Mouse (Mus musculus) heart, postnatal 0 days (tissue): ENCODE measurements around the gene D630023F18Rik. TPM values are rescaled to one million over a fixed set of nuclear protein-coding genes. Genes with fewer than 3 reads are reported as not detected.

Experiments
- ATAC-seq: fragments of 200-750 bp; cut with Nextera tagmentation; 2 replicates; pipeline ENCODE4 v1.8.0; 2017; ENCODE audit warnings: low read depth, moderate number of reproducible peaks, moderate library complexity; ENCODE audit not compliant: insufficient read depth
- DNase-seq: peaks from one replicate; pipeline ENCODE4 v3.0.0-alpha.2; 2016; ENCODE audit warnings: low spot score
- H3K27ac ChIP-seq: fragments of 300-500 bp; sonication (generic); 2 replicates; pipeline ENCODE4 v1.5.1; 2014; ENCODE audit warnings: low read depth, mild to moderate bottlenecking
- H3K27me3 ChIP-seq: fragments of 300-500 bp; sonication (generic); 2 replicates; pipeline ENCODE4 v1.6.1; 2014; ENCODE audit warnings: low read length, mixed read lengths; ENCODE audit not compliant: control insufficient read depth, insufficient read depth
- H3K36me3 ChIP-seq: fragments of 300-500 bp; sonication (generic); replicated peaks from 2 replicates; pipeline ENCODE4 v1.6.1; 2014; ENCODE audit warnings: low read length, mixed read lengths; ENCODE audit not compliant: control insufficient read depth, insufficient read depth
- H3K4me1 ChIP-seq: fragments of 300-500 bp; sonication (generic); 2 replicates; pipeline ENCODE4 v1.6.1; 2014; ENCODE audit warnings: antibody characterized with exemption; ENCODE audit not compliant: control insufficient read depth, insufficient read depth
- H3K4me2 ChIP-seq: fragments of 300-500 bp; sonication (generic); 2 replicates; pipeline ENCODE4 v1.6.1; 2014; ENCODE audit warnings: low read depth, mild to moderate bottlenecking, low read length, moderate library complexity
- H3K4me3 ChIP-seq: fragments of 300-500 bp; sonication (generic); 2 replicates; pipeline ENCODE4 v1.5.1; 2014; ENCODE audit warnings: low read depth, low read length
- H3K9ac ChIP-seq: fragments of 300-500 bp; sonication (generic); replicated peaks from 2 replicates; pipeline ENCODE4 v1.6.1; 2014; ENCODE audit warnings: low read depth, low read length, mixed read lengths
- H3K9me3 ChIP-seq: fragments of 300-500 bp; sonication (generic); replicated peaks from 2 replicates; pipeline ENCODE4 v1.6.1; 2016; ENCODE audit warnings: low read length; ENCODE audit not compliant: control insufficient read depth
- CTCF ChIP-seq: IDR thresholded peaks from 2 replicates; pipeline ENCODE4 v1.5.1; 2016; ENCODE audit warnings: antibody characterized with exemption, control low read depth, low read depth
- EP300 ChIP-seq: IDR thresholded peaks from 2 replicates; pipeline ENCODE4 v1.6.1; 2016; ENCODE audit warnings: antibody characterized with exemption, low read depth
- WGBS: fragments of 180-500 bp; shearing (Covaris S2); extraction: QIAGEN DNeasy Blood & Tissue Kit; methylation state at CpG from one replicate; pipeline ENCODE4 v1.1.7; 2014; 5-methylcytosine and 5-hydroxymethylcytosine counted together
- polyA plus RNA-seq: library from polyadenylated mRNA; unstranded; fragments of >200 nt; fragmentation: Nextera tagmentation; extraction: Ambion mirVana; gene quantifications from 2 replicates; pipeline ENCODE4 v1.2.1, GENCODE M21; 2015
- total RNA-seq: library from RNA; depleted of rRNA; stranded (reverse); fragments of >200 nt; gene quantifications from 2 replicates; pipeline ENCODE4 v1.2.3, GENCODE M21; 2014; ENCODE audit warnings: low replicate concordance

D630023F18Rik gene
- total and polyA plus RNA-seq, 2 experiments from 2014 or later: not detected

DNA sequence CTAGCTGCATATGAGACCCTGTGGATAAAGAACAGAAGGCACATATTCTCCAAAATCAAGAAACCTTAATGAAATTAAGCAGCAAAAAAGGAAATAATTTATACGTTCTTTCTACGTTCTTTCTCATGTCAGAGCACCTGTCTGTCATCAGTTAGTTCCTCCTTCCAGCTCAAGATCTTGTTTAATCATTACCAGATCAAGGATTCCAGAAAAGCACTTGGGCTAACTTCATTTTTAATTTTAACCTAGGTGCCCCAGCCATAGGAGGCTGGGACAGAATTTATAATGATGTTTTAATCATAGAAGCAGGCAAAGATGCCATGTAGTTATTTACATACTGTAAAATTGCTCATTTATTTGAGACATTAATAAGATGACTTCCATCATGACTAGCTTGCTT is 21.8 kb upstream of the D630023F18Rik start:
- Histone ChIP-seq H3K4me1 (no peaks in the 10 kb centered on the region), H3K9me3 (no peaks in the 10 kb centered on the region; the same call in 1 of the 2 replicates), H3K36me3 (no peaks in the 10 kb centered on the region), H3K27ac (no peak overlapping the region), H3K9ac (no peak overlapping the region), H3K4me3 (no peak overlapping the region), H3K27me3 (no peaks in the 10 kb centered on the region), H3K4me2 (no peak overlapping the region)
- 88% methylated on average over 2 of the region's 2 CpGs for WGBS
- ATAC-seq (no peak), DNase-seq (no peak)
- TF ChIP-seq CTCF (no peak), EP300 (no peak)

DNA sequence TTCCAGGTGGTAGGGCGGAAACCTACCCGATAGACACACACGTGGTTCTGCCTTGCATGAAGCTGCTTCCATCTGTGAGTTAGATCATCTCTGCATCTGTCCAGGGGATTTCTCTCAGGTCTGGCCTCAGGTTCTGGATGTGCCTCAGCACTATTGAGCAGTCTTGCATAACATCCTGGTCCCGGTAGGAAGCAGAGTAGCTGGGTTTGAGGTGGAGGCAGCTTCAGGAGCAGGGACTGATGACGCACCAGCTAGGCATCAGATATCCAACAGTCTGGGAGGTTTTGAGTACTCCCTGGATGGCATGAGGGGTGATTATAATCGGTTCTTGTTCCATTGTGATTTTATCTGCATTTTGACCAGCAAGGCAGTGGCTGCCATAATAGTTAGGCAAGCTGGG is 14.5 kb upstream of the D630023F18Rik start:
- Histone ChIP-seq H3K9ac (no peak overlapping the region), H3K4me2 (no peak overlapping the region), H3K9me3 (no peaks in the 10 kb centered on the region; the same call in 1 of the 2 replicates), H3K4me3 (no peak overlapping the region), H3K4me1 (no peaks in the 10 kb centered on the region), H3K36me3 (no peaks in the 10 kb centered on the region), H3K27me3 (no peaks in the 10 kb centered on the region), H3K27ac (no peak overlapping the region)
- DNase-seq (no peak), ATAC-seq (no peak)
- WGBS: 74% methylated on average over 6 of the region's 6 CpGs
- no peak for TF ChIP-seq EP300
- no peak for TF ChIP-seq CTCF

DNA sequence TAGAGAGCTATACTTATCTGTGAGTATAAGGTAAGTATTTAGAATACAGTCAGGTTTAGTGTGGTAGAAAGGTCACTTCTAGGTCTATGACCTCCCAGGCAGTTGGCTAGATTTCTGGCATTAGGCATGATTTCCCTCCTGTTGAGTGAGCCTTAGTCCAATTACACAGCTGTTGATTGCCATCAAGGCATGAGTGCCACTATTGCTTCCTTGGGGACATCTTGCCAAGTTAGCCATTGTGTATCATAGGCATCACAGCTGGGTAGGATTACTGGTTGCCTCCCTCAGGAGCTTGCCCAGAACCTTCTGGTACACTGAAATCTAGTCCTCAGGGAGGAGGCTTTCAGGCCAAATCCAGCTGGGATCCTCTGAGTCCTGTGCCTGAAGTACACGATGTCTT is 9.8 kb upstream of the D630023F18Rik start:
- H3K27ac ChIP-seq: no peak overlapping the region
- no peaks in the 10 kb centered on the region for H3K4me1 ChIP-seq
- H3K9ac ChIP-seq: no peak overlapping the region
- H3K9me3 ChIP-seq: no peaks in the 10 kb centered on the region
- H3K4me2 ChIP-seq: no peak overlapping the region
- DNase-seq (no peak), ATAC-seq (no peak)
- TF ChIP-seq EP300: no peak
- no peak for TF ChIP-seq CTCF
- H3K27me3 ChIP-seq: no peaks in the 10 kb centered on the region
- H3K4me3 ChIP-seq: no peak overlapping the region
- H3K36me3 ChIP-seq: no peaks in the 10 kb centered on the region
- 85% methylated on average over 1 of the region's 1 CpGs for WGBS

DNA sequence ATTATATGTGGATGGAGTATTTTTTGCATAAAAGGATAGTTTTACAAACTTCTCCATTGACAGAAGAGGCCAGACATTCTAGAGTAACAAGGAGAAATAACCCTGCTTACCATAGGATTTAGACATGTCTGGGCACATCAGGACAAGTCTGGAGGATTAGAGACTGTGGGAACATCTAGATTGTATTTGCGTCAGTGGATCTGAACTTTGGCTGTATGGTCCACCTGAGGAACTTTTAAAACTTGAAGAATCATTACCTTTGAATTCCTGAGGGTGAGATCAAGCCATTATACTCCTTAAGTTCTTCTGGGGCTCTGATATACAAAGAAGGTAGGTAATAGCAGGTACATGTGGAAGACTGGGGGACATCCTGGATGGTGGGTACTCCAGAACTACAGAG is 8.7 kb upstream of the D630023F18Rik start:
- H3K27ac ChIP-seq: no peak overlapping the region
- 95% methylated on average over 1 of the region's 1 CpGs for WGBS
- H3K27me3 ChIP-seq: no peaks in the 10 kb centered on the region
- no peak overlapping the region for H3K9ac ChIP-seq
- no peaks in the 10 kb centered on the region for H3K36me3 ChIP-seq
- no peak overlapping the region for H3K4me3 ChIP-seq
- ATAC-seq (no peak), DNase-seq (no peak)
- H3K9me3 ChIP-seq: no peaks in the 10 kb centered on the region
- no peak overlapping the region for H3K4me2 ChIP-seq
- H3K4me1 ChIP-seq: no peaks in the 10 kb centered on the region
- no peak for TF ChIP-seq EP300
- TF ChIP-seq CTCF: no peak

DNA sequence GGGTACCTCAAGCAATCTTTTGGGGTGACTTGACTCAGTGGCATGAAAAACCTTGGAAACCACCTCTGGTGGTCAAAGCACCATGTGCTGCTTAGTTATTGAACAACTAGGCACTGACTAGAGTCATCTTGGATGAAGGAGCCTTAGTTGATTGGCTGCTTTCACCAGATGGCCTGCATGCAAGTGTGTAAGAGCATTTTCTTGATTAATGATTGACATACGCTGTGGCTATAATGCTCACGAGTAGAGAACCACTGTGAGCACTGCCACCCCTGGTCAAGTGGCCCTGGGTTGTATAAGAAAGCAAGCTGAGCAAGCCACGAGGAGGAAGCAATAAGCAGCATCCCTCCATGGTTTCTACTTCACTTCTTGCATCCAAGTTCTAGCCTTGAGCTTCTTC is 7.2 kb upstream of the D630023F18Rik start:
- no peaks in the 10 kb centered on the region for H3K27me3 ChIP-seq
- H3K4me1 ChIP-seq: no peaks in the 10 kb centered on the region
- DNase-seq (no peak), ATAC-seq (no peak)
- no peak overlapping the region for H3K4me3 ChIP-seq
- H3K4me2 ChIP-seq: no peak overlapping the region
- no peak for TF ChIP-seq CTCF
- no peak for TF ChIP-seq EP300
- WGBS: 71% methylated on average over 3 of the region's 3 CpGs
- no peaks in the 10 kb centered on the region for H3K36me3 ChIP-seq
- H3K27ac ChIP-seq: no peak overlapping the region
- H3K9me3 ChIP-seq: no peaks in the 10 kb centered on the region
- H3K9ac ChIP-seq: no peak overlapping the region

DNA sequence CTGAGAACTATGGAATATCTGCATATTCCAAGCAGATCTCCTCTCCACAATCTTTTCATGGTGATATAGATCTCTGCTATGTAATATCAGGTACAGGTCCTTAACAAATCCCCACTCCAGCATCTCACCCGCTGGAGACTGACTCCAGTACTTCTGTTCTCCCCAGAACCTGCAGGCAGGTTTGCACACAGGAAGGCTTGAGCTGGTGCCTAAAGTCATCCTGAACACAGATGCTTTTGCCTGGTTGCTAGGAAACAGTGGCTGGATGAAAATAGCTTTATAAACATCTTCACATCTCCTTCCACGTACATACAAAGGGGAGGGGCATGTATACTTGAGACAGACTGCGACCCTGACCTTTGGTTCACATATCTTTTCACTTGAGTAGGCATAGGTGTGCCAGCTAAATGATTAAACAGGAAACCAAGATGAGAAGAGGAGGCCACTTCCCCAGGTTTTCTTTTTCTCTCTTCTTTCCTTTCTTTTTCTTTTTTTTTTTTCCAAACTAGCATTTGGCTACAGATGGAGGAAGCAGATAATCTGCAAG is 6.7 kb upstream of the D630023F18Rik start:
- WGBS: 58% methylated on average over 3 of the region's 3 CpGs
- DNase-seq: no peak
- Histone ChIP-seq H3K36me3 (no peaks in the 10 kb centered on the region), H3K9me3 (no peaks in the 10 kb centered on the region), H3K4me2 (no peak overlapping the region), H3K4me3 (no peak overlapping the region), H3K9ac (no peak overlapping the region), H3K4me1 (no peaks in the 10 kb centered on the region), H3K27me3 (no peaks in the 10 kb centered on the region), H3K27ac (no peak overlapping the region)
- TF ChIP-seq CTCF: no peak
- no peak for TF ChIP-seq EP300
- no peak for ATAC-seq
